Mouse (Mus musculus) midbrain, embryonic 13.5 days (tissue): ENCODE results near the gene Gm21677. TPM values are rescaled to one million over a fixed set of nuclear protein-coding genes. Genes with fewer than 3 reads are reported as not detected.
"Not testable (repeated sequence)": the region's sequence is repeated elsewhere in the genome, so short reads cannot be mapped to it uniquely, and the experiment has no call there.

Experiments
- ATAC-seq: fragments of 200-750 bp; cut with Nextera tagmentation; 2 replicates; pipeline ENCODE4 v1.8.0; 2017; ENCODE audit warnings: mild to moderate bottlenecking, moderate TSS enrichment, moderate library complexity
- H3K27ac ChIP-seq: fragments of 300-500 bp; sonication (generic); 2 replicates; pipeline ENCODE4 v1.5.1; 2015; ENCODE audit warnings: inconsistent platforms, mild to moderate bottlenecking, moderate library complexity
- H3K27me3 ChIP-seq: fragments of 300-500 bp; sonication (generic); 2 replicates; pipeline ENCODE4 v1.6.1; 2015; ENCODE audit warnings: mild to moderate bottlenecking, inconsistent platforms
- H3K36me3 ChIP-seq: fragments of 300-500 bp; sonication (generic); 2 replicates; pipeline ENCODE4 v1.6.1; 2015; ENCODE audit warnings: mild to moderate bottlenecking, inconsistent platforms
- H3K4me1 ChIP-seq: fragments of 300-500 bp; sonication (generic); replicated peaks from 2 replicates; pipeline ENCODE4 v1.6.1; 2015; ENCODE audit warnings: inconsistent platforms
- H3K4me2 ChIP-seq: fragments of 300-500 bp; sonication (generic); replicated peaks from 2 replicates; pipeline ENCODE4 v1.6.1; 2015; ENCODE audit warnings: moderate library complexity, mild to moderate bottlenecking, inconsistent platforms
- H3K4me3 ChIP-seq: fragments of 300-500 bp; sonication (generic); replicated peaks from 2 replicates; pipeline ENCODE4 v1.5.1; 2015; ENCODE audit warnings: mild to moderate bottlenecking, inconsistent platforms
- H3K9ac ChIP-seq: fragments of 300-500 bp; sonication (generic); replicated peaks from 2 replicates; pipeline ENCODE4 v1.6.1; 2015; ENCODE audit warnings: mild to moderate bottlenecking, inconsistent platforms
- H3K9me3 ChIP-seq: fragments of 300-500 bp; sonication (generic); 2 replicates; pipeline ENCODE4 v1.6.1; 2016; ENCODE audit warnings: mild to moderate bottlenecking, inconsistent platforms
- WGBS: fragments of 180-500 bp; shearing (Covaris S2); methylation state at CpG from one replicate; pipeline ENCODE4 v1.1.7; 2015; 5-methylcytosine and 5-hydroxymethylcytosine counted together
- polyA plus RNA-seq: library from polyadenylated mRNA; unstranded; fragments of >200 nt; fragmentation: Nextera tagmentation; extraction: Ambion mirVana; gene quantifications from 2 replicates; pipeline ENCODE4 v1.2.1, GENCODE M21; 2015

The Gm21677 gene
- not detected in 2 replicates for polyA plus RNA-seq

GRCm38 (mm10) chrY:3306349-3306748 is at the start of gene Gm21677:
Gm21677 (minus strand) TSS chrY:3306449.
- not testable (repeated sequence) for H3K27me3 ChIP-seq, H3K4me2 ChIP-seq, H3K27ac ChIP-seq, ATAC-seq, H3K9me3 ChIP-seq, H3K36me3 ChIP-seq, H3K9ac ChIP-seq, H3K4me1 ChIP-seq, H3K4me3 ChIP-seq
- no CpG with 5 or more reads among the region's 9 CpGs for WGBS

DNA sequence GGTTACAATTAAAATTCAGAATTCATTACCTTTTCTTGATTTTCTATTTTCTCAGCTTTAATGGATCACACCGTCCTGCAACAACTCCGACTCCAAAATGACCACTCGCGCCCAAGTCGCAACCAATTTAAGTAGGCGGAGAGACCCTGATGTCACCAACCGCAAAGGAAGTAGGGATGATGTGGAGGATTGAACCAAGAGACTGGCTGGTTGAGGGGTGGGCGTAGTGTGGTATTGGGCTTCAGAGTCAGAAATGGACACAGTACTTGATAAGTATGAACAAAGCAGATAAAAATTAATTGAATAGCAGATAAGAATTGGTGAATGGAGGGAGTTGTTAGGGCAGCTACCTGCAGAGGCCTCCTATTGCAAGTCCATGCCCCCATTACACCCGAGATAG is 39.0 kb upstream of the Gm21677 start, which contains the start of gene Gm21693:
Gene Gm21693, minus strand, starts transcription at position 101 of the 400 bp plus-strand sequence.
- WGBS: no CpG with 5 or more reads among the region's 9 CpGs
- H3K9me3 ChIP-seq, H3K4me1 ChIP-seq, H3K36me3 ChIP-seq, H3K27me3 ChIP-seq, H3K4me2 ChIP-seq, H3K9ac ChIP-seq, H3K4me3 ChIP-seq, ATAC-seq, H3K27ac ChIP-seq: not testable (repeated sequence)

DNA sequence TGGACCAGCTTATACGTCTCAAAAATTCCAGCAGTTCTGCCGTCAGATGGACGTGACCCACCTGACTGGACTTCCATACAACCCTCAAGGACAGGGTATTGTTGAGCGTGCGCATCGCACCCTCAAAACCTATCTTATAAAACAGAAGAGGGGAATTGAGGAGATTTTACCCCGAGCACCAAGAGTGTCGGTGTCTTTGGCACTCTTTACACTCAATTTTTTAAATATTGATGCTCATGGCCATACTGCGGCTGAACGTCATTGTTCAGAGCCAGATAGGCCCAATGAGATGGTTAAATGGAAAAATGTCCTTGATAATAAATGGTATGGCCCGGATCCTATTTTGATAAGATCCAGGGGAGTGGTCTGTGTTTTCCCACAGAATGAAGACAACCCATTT is 34.4 kb upstream of the Gm21677 start:
- not testable (repeated sequence) for H3K4me2 ChIP-seq, ATAC-seq, H3K9ac ChIP-seq, H3K36me3 ChIP-seq, H3K27ac ChIP-seq, H3K4me1 ChIP-seq, H3K4me3 ChIP-seq, H3K27me3 ChIP-seq, H3K9me3 ChIP-seq
- no CpG with 5 or more reads among the region's 11 CpGs for WGBS

Other genes starting within 250 kb of the Gm21677 start
- not detected in 2 replicates for gene Gm21693, start 38.9 kb upstream of the Gm21677 start, polyA plus RNA-seq
- not detected in 2 replicates for gene Gm21704, start 103.7 kb upstream of the Gm21677 start, polyA plus RNA-seq
- gene Gm21708, start 103.7 kb upstream of the Gm21677 start, polyA plus RNA-seq: not detected in 2 replicates